Mouse (Mus musculus) ES-Bruce4 (cell line): Measurements from ENCODE around the gene Lca5l.

Experiments
- CTCF ChIP-seq: IDR thresholded peaks from one replicate; pipeline ENCODE4 v1.8.1; 2011; ENCODE audit warnings: low read depth, low read length
- EP300 ChIP-seq: IDR thresholded peaks from 2 replicates; pipeline ENCODE4 v1.6.1; 2011; ENCODE audit warnings: low read depth, low read length; ENCODE audit not compliant: insufficient read depth
- POLR2A ChIP-seq: IDR thresholded peaks from one replicate; pipeline ENCODE4 v1.8.1; 2011; ENCODE audit warnings: low read length; ENCODE audit not compliant: insufficient read depth

- TF ChIP-seq CTCF: no peak
- no peak for TF ChIP-seq POLR2A
- TF ChIP-seq EP300: no peak
Observed at GRCm38 (mm10) chr16:96229044-96229555, 37.0 kb upstream of the Lca5l start.
